Mouse (Mus musculus): Measurements from ENCODE around the gene Trp73. TPM values are rescaled to one million over a fixed set of nuclear protein-coding genes. Genes with fewer than 3 reads are reported as not detected.

The Trp73 gene
- total RNA-seq, 4 experiments from 2014 or later: 0.22 TPM; not detected in 3

- DNase-seq: no peak
These were observed 36.6 kb downstream of the Trp73 start for GRCm38 (mm10) chr4:154103386-154103785.

GRCm38 (mm10) chr4:154099361-154099760 lies 40.6 kb downstream of the Trp73 start:
- DNase-seq: no peak

- no peak for DNase-seq
These were observed 43.9 kb downstream of the Trp73 start for GRCm38 (mm10) chr4:154096111-154096510.

- DNase-seq: no peak
These were observed 46.8 kb downstream of the Trp73 start for GRCm38 (mm10) chr4:154093210-154093609.

GRCm38 (mm10) chr4:154091356-154091755 lies 48.7 kb downstream of the Trp73 start:
- no peak for DNase-seq

GRCm38 (mm10) chr4:154089205-154089604 lies 50.8 kb downstream of the Trp73 start:
- no peak for DNase-seq

GRCm38 (mm10) chr4:154086436-154086835 lies 53.6 kb downstream of the Trp73 start:
- no peak for DNase-seq

- DNase-seq: no peak
These were observed 54.2 kb downstream of the Trp73 start for GRCm38 (mm10) chr4:154085856-154086255.

- DNase-seq: no peak
These were observed 58.0 kb downstream of the Trp73 start for GRCm38 (mm10) chr4:154081974-154082373.

- no peak for DNase-seq
These were observed 59.0 kb downstream of the Trp73 start for GRCm38 (mm10) chr4:154081021-154081420.

- no peak for DNase-seq
These were observed 59.8 kb downstream of the Trp73 start for GRCm38 (mm10) chr4:154080211-154080610.

- DNase-seq: no peak
These were observed 68.1 kb downstream of the Trp73 start for GRCm38 (mm10) chr4:154071941-154072340.

GRCm38 (mm10) chr4:154071521-154071920 lies 68.5 kb downstream of the Trp73 start:
- no peak for DNase-seq

GRCm38 (mm10) chr4:154070896-154071295 lies 69.1 kb downstream of the Trp73 start:
- DNase-seq: no peak

- DNase-seq: no peak
These were observed 74.9 kb downstream of the Trp73 start for GRCm38 (mm10) chr4:154064827-154065773.

- DNase-seq: no peak
These were observed 82.3 kb downstream of the Trp73 start for GRCm38 (mm10) chr4:154057696-154058095.

GRCm38 (mm10) chr4:154056661-154057060 lies 83.3 kb downstream of the Trp73 start:
- no peak for DNase-seq

- no peak for DNase-seq
These were observed 84.0 kb downstream of the Trp73 start for GRCm38 (mm10) chr4:154056046-154056445.

- no peak for DNase-seq
These were observed 84.5 kb downstream of the Trp73 start for GRCm38 (mm10) chr4:154055482-154055881.

- DNase-seq: no peak
These were observed 86.9 kb downstream of the Trp73 start for GRCm38 (mm10) chr4:154053065-154053464.

- no peak for DNase-seq
These were observed 88.6 kb downstream of the Trp73 start for GRCm38 (mm10) chr4:154051401-154051800.

- no peak for DNase-seq
These were observed 94.2 kb downstream of the Trp73 start for GRCm38 (mm10) chr4:154045837-154046236.

GRCm38 (mm10) chr4:154042577-154042976 lies 97.4 kb downstream of the Trp73 start, which contains the start of gene Ccdc27:
TSS of gene Ccdc27 (minus strand) at chr4:154042677.
- DNase-seq: no peak

- no peak for DNase-seq
These were observed 102.9 kb downstream of the Trp73 start for GRCm38 (mm10) chr4:154037123-154037522.
